Mouse (Mus musculus): ENCODE data around the gene Oas1g. TPM values are rescaled to one million over a fixed set of nuclear protein-coding genes. Genes with fewer than 3 reads are reported as not detected.
"Not testable (repeated sequence)": the region's sequence is repeated elsewhere in the genome, so short reads cannot be mapped to it uniquely, and the experiment has no call there.

Gene Oas1g
- polyA plus RNA-seq, 1 experiment from 2014 or later: 1.8 TPM

DNA sequence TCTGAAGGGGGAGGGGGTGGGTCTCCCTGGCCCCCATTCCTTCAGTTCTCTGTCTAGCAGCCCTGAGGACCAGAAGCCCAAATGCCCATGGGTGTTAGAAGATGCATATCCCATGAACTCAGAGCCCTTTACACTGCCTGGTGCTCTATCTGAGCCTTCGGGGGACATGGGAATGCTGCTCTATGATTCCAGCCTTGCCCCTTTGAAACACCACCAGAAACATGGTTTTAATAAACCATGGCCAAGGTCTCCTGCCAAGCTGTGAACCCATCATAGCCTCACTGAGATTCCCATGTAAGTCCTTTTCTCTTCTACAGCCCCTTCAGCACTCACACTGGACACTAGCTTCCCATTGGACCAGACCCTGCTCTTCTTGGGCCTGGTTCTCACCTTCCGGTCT, 2.6 kb upstream of the Oas1g start:
- Histone ChIP-seq H3K27me3 (ENCODE audit: insufficient read depth, low read length) (no peaks in the 10 kb centered on the region), H3K9ac (ENCODE audit: low read depth, low read length) (no peak overlapping the region), H3K27ac (no peak overlapping the region), H3K36me3 (ENCODE audit: insufficient read depth, low read length) (no peaks in the 10 kb centered on the region), H3K4me2 (ENCODE audit: low read length) (no peak overlapping the region), H3K9me3 (replicated peaks; ENCODE audit: low read length) (no peaks in the 10 kb centered on the region), H3K4me3 (replicated peaks; ENCODE audit: low read depth, low read length) (no peak overlapping the region), H3K4me1 (replicated peaks; ENCODE audit: insufficient read depth, low read length) (no peaks in the 10 kb centered on the region)
- TF ChIP-seq CTCF (IDR thresholded peaks at IDR 0.05; ENCODE audit: low read depth): no peak
- WGBS: 84% methylated on average over 2 of the region's 2 CpGs
- no peak for DNase-seq (ENCODE audit: low spot score)
- no peak for ATAC-seq (replicated peaks; ENCODE audit: low FRiP score, low read depth)

DNA sequence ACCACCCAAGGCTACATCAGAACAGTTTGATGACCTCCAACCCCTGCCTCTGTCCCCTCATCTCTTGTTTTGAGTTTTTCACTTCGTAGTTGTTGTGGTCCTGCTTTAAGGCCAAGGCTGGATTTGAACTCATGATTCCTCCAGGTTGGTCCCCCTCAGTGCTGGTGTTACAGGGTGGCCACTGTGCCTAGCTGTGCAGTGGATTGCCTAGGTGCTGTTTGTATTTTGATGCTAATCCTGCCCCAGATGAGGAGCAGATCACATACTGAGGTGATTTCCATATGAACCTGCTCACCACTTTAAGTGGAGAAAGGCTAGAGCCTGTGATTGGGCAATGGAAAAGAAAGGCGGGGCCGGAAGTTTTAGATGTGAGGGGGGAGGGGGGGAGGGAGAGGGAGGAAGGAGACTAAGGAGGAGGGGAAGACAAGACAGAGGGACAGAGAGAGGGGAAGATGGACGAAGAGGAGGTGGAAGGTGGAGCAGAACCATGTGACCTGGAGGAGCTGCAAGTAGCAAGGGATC, 942 bp upstream of the Oas1g start:
- WGBS: 38% methylated on average over 4 of the region's 4 CpGs
- not testable (repeated sequence) for H3K4me2 ChIP-seq (ENCODE audit: low read length); H3K4me1 ChIP-seq (replicated peaks; ENCODE audit: insufficient read depth, low read length); H3K27me3 ChIP-seq (ENCODE audit: insufficient read depth, low read length); H3K9ac ChIP-seq (ENCODE audit: low read depth, low read length); ATAC-seq (replicated peaks; ENCODE audit: low FRiP score, low read depth); DNase-seq (ENCODE audit: low spot score); H3K4me3 ChIP-seq (replicated peaks; ENCODE audit: low read depth, low read length); H3K9me3 ChIP-seq (replicated peaks; ENCODE audit: low read length); H3K27ac ChIP-seq; H3K36me3 ChIP-seq (ENCODE audit: insufficient read depth, low read length)

DNA sequence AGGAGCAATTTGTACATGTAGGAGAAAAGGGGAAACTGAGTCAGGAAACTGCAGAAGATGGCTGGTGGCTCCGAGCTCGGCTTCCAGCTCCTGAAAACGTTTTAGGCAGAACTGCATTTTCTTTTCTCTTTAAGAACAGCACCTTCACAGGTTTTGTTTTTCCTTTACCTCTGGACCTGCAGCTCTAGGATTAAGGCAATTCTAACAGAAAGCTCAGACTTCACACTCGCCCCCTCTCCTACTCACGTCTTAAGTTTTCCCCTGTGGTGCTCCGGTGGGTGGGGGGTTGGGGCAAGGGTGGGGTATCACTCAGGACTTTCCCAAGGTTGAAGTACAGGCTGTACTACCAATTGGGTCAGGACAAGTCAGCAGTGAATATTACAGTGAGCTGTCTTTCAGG, 418 bp upstream of the Oas1g start:
- DNase-seq (ENCODE audit: low spot score): no peak
- Histone ChIP-seq H3K4me1 (replicated peaks; ENCODE audit: insufficient read depth, low read length) (no peaks in the 10 kb centered on the region), H3K27me3 (ENCODE audit: insufficient read depth, low read length) (no peaks in the 10 kb centered on the region), H3K9ac (ENCODE audit: low read depth, low read length) (no peak overlapping the region), H3K4me2 (ENCODE audit: low read length) (no peak overlapping the region), H3K4me3 (replicated peaks; ENCODE audit: low read depth, low read length) (no peak overlapping the region), H3K36me3 (ENCODE audit: insufficient read depth, low read length) (no peaks in the 10 kb centered on the region), H3K27ac (no peak overlapping the region), H3K9me3 (replicated peaks; ENCODE audit: low read length) (no peaks in the 10 kb centered on the region)
- WGBS: 58% methylated on average over 6 of the region's 6 CpGs
- no peak for ATAC-seq (replicated peaks; ENCODE audit: low FRiP score, low read depth)
- TF ChIP-seq CTCF (IDR thresholded peaks at IDR 0.05; ENCODE audit: low read depth): no peak

DNA sequence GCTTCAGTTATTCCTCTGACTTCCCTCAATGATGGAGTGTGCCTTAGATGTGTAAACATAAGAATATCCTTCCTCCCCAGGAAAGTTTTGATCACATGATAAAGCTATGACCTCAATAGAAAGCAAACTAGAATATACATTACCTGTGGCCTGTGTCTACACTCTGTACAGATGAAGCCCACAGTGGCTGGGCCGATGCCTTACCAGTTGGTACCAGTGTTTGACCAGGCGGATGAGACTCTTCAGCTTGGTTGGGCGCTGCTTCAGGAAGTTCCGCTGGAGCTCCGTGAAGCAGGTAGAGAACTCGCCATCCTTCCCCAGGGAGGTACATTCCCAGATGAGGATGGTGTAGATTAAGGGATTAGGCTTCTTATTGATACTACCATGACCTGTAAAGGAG, 5.7 kb downstream of the Oas1g start:
- H3K4me2 ChIP-seq (ENCODE audit: low read length); H3K4me3 ChIP-seq (replicated peaks; ENCODE audit: low read depth, low read length); H3K27me3 ChIP-seq (ENCODE audit: insufficient read depth, low read length); ATAC-seq (replicated peaks; ENCODE audit: low FRiP score, low read depth); DNase-seq (ENCODE audit: low spot score); H3K9ac ChIP-seq (ENCODE audit: low read depth, low read length); H3K9me3 ChIP-seq (replicated peaks; ENCODE audit: low read length); H3K4me1 ChIP-seq (replicated peaks; ENCODE audit: insufficient read depth, low read length); H3K36me3 ChIP-seq (ENCODE audit: insufficient read depth, low read length); H3K27ac ChIP-seq: not testable (repeated sequence)
- WGBS: 92% methylated on average over 6 of the region's 6 CpGs

DNA sequence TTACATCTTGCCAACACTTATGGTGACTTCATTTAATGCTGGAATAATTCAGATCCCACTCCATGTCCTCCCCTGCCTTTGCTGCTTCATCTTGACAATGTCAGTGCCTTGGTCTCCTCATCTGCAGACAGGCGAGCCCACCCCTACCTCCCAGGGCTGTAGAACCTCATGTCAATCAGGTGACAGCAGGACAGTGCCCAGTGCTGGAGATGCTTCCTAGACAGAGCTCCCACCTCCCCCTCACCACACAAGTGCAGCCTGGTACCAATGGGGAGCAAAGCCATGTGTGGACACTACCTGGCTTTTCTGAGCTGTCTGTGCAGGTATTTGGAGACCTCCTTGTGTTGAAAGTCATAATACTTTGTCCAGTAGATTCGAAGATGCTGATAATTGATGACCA, 8.6 kb downstream of the Oas1g start:
- H3K4me2 ChIP-seq (ENCODE audit: low read length); ATAC-seq (replicated peaks; ENCODE audit: low FRiP score, low read depth); H3K27ac ChIP-seq; H3K4me3 ChIP-seq (replicated peaks; ENCODE audit: low read depth, low read length); H3K9me3 ChIP-seq (replicated peaks; ENCODE audit: low read length); DNase-seq (ENCODE audit: low spot score); H3K4me1 ChIP-seq (replicated peaks; ENCODE audit: insufficient read depth, low read length); H3K27me3 ChIP-seq (ENCODE audit: insufficient read depth, low read length); H3K9ac ChIP-seq (ENCODE audit: low read depth, low read length); H3K36me3 ChIP-seq (ENCODE audit: insufficient read depth, low read length): not testable (repeated sequence)
- WGBS: 61% methylated on average over 2 of the region's 2 CpGs

DNA sequence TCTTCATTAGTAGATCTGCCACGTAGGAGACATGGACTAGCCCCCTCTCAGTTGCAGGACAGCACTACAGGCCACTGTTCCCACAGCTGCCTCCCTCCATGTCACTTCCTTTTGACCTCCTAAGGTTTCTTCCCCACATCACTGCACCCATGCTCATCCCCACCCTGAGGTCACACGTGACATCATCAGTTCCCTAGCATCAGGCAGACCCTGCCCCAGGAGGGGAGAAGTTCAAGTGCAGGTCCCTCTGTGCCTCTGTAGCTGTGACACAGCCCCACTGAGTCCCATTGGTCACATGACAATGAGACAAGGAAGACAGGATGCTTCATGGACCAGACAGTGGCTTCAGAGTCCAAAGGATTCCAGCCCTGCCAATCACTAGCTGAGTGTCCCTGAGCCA, 10.0 kb downstream of the Oas1g start:
- H3K4me3 ChIP-seq (replicated peaks; ENCODE audit: low read depth, low read length); DNase-seq (ENCODE audit: low spot score); H3K4me1 ChIP-seq (replicated peaks; ENCODE audit: insufficient read depth, low read length); H3K36me3 ChIP-seq (ENCODE audit: insufficient read depth, low read length); ATAC-seq (replicated peaks; ENCODE audit: low FRiP score, low read depth); H3K27ac ChIP-seq; H3K9me3 ChIP-seq (replicated peaks; ENCODE audit: low read length); H3K27me3 ChIP-seq (ENCODE audit: insufficient read depth, low read length); H3K9ac ChIP-seq (ENCODE audit: low read depth, low read length); H3K4me2 ChIP-seq (ENCODE audit: low read length): not testable (repeated sequence)
- WGBS: 62% methylated on average over 2 of the region's 2 CpGs

DNA sequence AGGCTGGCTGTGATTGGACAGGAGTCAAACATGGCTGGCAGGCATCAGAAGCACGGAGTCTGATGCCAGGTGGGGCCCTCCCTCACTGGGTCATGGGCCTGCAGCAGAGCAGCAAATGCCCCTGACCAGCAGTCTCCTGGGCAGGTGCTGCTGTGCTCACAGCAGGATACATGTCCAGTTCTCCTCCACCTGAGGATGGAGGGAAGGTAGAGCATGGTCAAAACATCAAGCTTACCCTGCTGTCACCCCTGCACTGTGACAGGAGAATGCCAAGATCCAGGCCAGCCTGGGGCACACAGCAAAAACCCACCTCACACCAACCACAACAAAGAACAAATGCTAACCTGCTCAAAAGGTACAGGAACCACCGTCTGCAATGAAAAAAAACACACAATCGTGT, 10.6 kb downstream of the Oas1g start:
- H3K4me1 ChIP-seq (replicated peaks; ENCODE audit: insufficient read depth, low read length); DNase-seq (ENCODE audit: low spot score); ATAC-seq (replicated peaks; ENCODE audit: low FRiP score, low read depth); H3K4me3 ChIP-seq (replicated peaks; ENCODE audit: low read depth, low read length); H3K27me3 ChIP-seq (ENCODE audit: insufficient read depth, low read length); H3K4me2 ChIP-seq (ENCODE audit: low read length); H3K27ac ChIP-seq; H3K36me3 ChIP-seq (ENCODE audit: insufficient read depth, low read length); H3K9me3 ChIP-seq (replicated peaks; ENCODE audit: low read length); H3K9ac ChIP-seq (ENCODE audit: low read depth, low read length): not testable (repeated sequence)
- WGBS: 53% methylated on average over 2 of the region's 3 CpGs

Data from kidney, postnatal 0 days (tissue).